Mouse (Mus musculus): ENCODE results near the gene Il4i1. TPM values are rescaled to one million over a fixed set of nuclear protein-coding genes. Genes with fewer than 3 reads are reported as not detected.

Gene Il4i1
- polyA plus RNA-seq (2015; fragmentation: Nextera tagmentation; extraction: Ambion mirVana): 1.9 and 2.3 TPM in 2 replicates

DNA sequence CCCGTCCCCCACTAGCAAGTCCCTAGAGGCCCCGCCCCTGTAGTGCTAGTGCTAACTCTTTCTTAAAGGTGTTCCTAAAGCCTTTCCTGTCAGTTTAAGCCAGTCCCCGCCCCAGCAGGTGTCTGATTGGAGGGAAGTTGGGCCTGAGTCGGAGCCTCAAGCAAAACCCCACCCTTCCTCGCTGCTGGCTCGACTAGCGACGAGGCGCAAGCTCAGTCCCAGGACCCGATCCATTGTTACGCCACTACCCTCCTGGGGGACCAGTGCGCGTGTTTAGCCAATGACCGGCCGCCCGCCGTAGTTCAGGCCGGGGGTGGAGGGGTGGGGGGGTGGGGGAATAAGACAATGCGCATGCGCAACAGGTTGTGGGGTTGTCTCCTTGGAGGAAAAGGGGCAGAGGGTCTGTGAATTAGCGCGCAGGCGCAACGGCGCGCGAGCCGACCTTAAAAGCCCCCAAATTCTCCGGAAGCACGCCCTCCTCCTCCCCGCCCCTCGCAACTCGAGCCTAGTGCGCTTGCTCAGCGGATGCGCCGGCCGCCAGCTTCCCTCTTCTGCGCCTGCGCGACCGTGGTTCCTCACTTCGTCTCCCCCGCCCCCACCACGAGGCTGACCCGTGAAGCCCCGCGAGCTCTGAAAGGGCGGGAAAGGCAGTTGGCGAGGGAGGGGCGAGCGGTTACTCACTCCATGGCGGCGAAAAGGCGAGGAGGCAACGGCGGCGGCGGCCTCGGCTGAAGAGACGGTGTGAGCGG lies at the start of gene Il4i1, which contains the start of gene Nup62:
TSS of gene Il4i1 (plus strand) at position 667 of the 749 bp plus-strand sequence.
TSS of gene Nup62 (plus strand) at position 368 of the 749 bp plus-strand sequence.
- under 1% methylated on average over 53 of the region's 62 CpGs for WGBS
- peak; percentile 99 for DNase-seq (ENCODE audit: low spot score)
- peak; percentile 95 for ATAC-seq

DNA sequence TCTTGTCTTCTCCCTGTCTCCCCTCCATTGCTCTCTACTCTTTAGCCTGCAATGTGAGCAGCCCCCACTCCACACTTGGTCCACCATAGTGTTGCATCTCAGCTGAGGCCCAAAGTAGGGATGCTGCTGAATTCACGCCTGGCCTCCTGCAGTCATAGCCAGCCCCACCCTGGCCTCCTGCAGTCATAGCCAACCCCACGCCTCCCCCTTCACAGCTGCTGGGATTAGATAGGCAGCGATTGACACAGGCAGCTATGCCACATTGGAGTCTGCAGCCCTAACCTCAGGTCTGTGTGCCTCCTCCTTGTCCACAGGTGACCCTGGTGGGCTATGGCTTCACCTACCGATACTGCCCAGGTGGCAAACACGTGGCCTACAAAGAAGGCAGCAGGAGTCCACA lies 48.1 kb upstream of the Il4i1 start:
- no peak overlapping the region for H3K27ac ChIP-seq (ENCODE audit: low read length)
- 82% methylated on average over 5 of the region's 5 CpGs for WGBS
- H3K4me3 ChIP-seq (ENCODE audit: low read depth, low read length): no peak overlapping the region
- H3K27me3 ChIP-seq (replicated peaks; ENCODE audit: insufficient read depth, low read length): no peaks in the 10 kb centered on the region
- peaks cover 67% of the 10 kb centered on the region for H3K36me3 ChIP-seq (ENCODE audit: insufficient read depth, low read length)
- no peak overlapping the region for H3K4me2 ChIP-seq (replicated peaks; ENCODE audit: low read depth, low read length)
- H3K9me3 ChIP-seq (ENCODE audit: low read length): no peaks in the 10 kb centered on the region
- H3K9ac ChIP-seq (replicated peaks; ENCODE audit: low read depth): no peak overlapping the region
- no peak for TF ChIP-seq CTCF (IDR thresholded peaks at IDR 0.05)
- TF ChIP-seq EP300 (IDR thresholded peaks at IDR 0.05): no peak
- ATAC-seq (no peak), DNase-seq (ENCODE audit: low spot score) (no peak)
- H3K4me1 ChIP-seq (ENCODE audit: insufficient read depth, low read depth, low read length): no peaks in the 10 kb centered on the region

More for the DNA sequence above, at the start of gene Il4i1, which contains the start of gene Nup62:
- Histone ChIP-seq H3K27me3 (replicated peaks; ENCODE audit: insufficient read depth, low read length) (no peaks in the 10 kb centered on the region), H3K27ac (ENCODE audit: low read length) (peak within 1 kb of the TSS; percentile 96), H3K4me1 (ENCODE audit: insufficient read depth, low read depth, low read length) (peaks cover 18% of the 10 kb centered on the region; the same call in 1 of the 2 replicates), H3K9me3 (ENCODE audit: low read length) (no peaks in the 10 kb centered on the region), H3K9ac (replicated peaks; ENCODE audit: low read depth) (peak within 1 kb of the TSS; percentile 82), H3K4me2 (replicated peaks; ENCODE audit: low read depth, low read length) (peak within 1 kb of the TSS; percentile 82), H3K36me3 (ENCODE audit: insufficient read depth, low read length) (no peaks in the 10 kb centered on the region; the same call in 1 of the 2 replicates), H3K4me3 (ENCODE audit: low read depth, low read length) (peak within 1 kb of the TSS; percentile 90)
- TF ChIP-seq CTCF (IDR thresholded peaks at IDR 0.05) (no peak), EP300 (IDR thresholded peaks at IDR 0.05) (no peak)

DNA sequence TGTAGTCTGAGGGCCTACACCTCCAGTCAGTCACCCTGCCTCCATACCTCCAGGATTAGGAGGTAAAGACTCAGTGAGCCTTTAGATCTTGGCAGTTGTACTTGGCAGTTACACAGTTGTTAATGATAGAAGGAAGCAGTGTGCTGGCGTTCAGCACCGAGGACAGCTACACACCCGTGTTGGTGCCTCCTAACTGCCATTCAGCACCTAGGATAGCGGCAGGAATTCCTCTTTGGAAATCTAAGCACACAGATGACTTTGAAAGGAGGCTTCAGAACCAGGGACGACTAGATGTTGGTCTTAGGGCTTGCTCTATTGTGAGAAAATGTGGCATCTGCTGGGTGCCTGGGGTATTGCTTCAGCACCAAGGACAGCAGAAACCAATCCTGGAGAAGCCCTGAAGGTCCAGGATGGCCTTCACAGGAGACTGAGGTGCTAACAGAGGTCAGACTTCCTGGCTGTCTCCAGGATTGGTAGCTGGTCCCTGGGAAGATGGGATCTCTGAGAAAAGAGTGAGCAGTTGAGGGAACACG lies 46.1 kb upstream of the Il4i1 start:
- Histone ChIP-seq H3K9ac (replicated peaks; ENCODE audit: low read depth) (no peak overlapping the region), H3K27me3 (replicated peaks; ENCODE audit: insufficient read depth, low read length) (no peaks in the 10 kb centered on the region), H3K27ac (ENCODE audit: low read length) (no peak overlapping the region), H3K36me3 (ENCODE audit: insufficient read depth, low read length) (peaks cover 58% of the 10 kb centered on the region), H3K4me3 (ENCODE audit: low read depth, low read length) (no peak overlapping the region), H3K4me1 (ENCODE audit: insufficient read depth, low read depth, low read length) (no peaks in the 10 kb centered on the region), H3K4me2 (replicated peaks; ENCODE audit: low read depth, low read length) (no peak overlapping the region), H3K9me3 (ENCODE audit: low read length) (no peaks in the 10 kb centered on the region)
- TF ChIP-seq CTCF (IDR thresholded peaks at IDR 0.05) (peak; percentile 43), EP300 (IDR thresholded peaks at IDR 0.05) (no peak)
- WGBS: 17% methylated on average over 6 of the region's 6 CpGs
- ATAC-seq: peak; percentile 38; the same call in 1 of the 2 replicates
- DNase-seq (ENCODE audit: low spot score): peak; percentile 84

DNA sequence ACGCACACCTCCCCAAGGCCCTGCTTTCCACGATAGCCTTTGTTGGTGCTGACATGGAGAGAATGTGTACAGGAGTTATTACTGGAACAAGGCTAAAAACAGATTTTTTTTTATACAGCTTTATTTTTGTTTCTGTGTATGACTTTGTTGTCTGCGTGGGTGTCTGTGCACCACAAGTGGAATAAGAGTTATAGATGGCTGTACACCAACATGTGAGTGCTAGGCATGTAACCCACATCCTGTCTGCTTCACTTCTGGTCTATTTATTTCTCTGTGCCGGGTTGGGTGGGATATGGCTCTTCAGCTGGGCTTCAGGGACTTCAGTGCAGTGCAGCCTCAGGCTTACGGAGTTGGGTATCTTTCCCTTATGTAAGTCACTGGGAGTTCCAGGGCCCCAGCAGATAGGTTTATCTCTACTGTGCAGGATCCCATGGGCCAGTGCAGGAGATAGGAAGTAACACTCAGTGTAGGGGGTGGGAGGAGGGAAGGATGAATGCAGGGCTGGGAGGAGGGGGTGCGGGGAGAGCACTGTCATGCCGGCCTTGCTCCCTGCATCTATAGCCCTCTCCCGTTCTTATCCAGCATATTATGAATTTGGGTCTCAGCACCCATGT lies 43.5 kb upstream of the Il4i1 start:
- Histone ChIP-seq H3K4me2 (replicated peaks; ENCODE audit: low read depth, low read length) (no peak overlapping the region), H3K27me3 (replicated peaks; ENCODE audit: insufficient read depth, low read length) (no peaks in the 10 kb centered on the region), H3K4me1 (ENCODE audit: insufficient read depth, low read depth, low read length) (no peaks in the 10 kb centered on the region), H3K4me3 (ENCODE audit: low read depth, low read length) (no peak overlapping the region), H3K36me3 (ENCODE audit: insufficient read depth, low read length) (peaks cover 47% of the 10 kb centered on the region; the same call in 1 of the 2 replicates), H3K9me3 (ENCODE audit: low read length) (no peaks in the 10 kb centered on the region), H3K27ac (ENCODE audit: low read length) (no peak overlapping the region), H3K9ac (replicated peaks; ENCODE audit: low read depth) (no peak overlapping the region)
- ATAC-seq (no peak), DNase-seq (ENCODE audit: low spot score) (no peak)
- TF ChIP-seq EP300 (IDR thresholded peaks at IDR 0.05) (no peak), CTCF (IDR thresholded peaks at IDR 0.05) (no peak)
- 88% methylated on average over 8 of the region's 8 CpGs for WGBS

DNA sequence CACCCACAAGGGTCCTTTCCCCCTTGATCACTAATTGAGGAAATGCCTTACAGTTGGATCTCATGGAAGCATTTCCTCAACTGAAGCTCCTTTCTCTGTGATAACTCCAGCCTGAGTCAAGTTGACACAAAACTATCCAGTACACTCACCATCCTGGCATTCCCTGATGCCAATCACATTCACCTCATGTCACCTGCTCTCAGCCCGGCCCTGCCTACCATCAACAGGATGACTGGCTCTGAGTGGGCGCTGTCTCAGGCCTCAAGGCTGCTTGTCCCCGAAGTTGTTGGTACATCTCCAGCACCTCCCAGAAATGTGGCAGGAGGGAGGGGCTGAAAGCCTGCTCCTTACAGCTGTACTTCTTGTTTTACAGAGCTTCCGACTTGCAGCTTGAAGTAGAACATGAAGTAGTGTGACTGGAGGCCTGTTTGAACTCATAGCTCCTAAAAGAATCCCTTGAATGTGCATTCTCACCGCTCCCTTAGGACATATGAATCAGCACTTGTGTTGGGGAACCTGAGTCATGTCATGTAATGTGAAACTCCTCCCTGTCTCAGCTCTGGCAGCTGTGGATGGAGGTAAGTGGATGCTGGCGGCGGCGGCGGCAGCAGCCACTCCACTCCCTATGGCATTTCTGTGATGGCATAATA lies 39.2 kb upstream of the Il4i1 start:
- H3K27ac ChIP-seq (ENCODE audit: low read length): no peak overlapping the region
- peaks cover 15% of the 10 kb centered on the region; the same call in 1 of the 2 replicates for H3K36me3 ChIP-seq (ENCODE audit: insufficient read depth, low read length)
- 78% methylated on average over 9 of the region's 9 CpGs for WGBS
- TF ChIP-seq CTCF (IDR thresholded peaks at IDR 0.05) (no peak), EP300 (IDR thresholded peaks at IDR 0.05) (peak; percentile 37; the same call in 1 of the 2 replicates)
- no peak overlapping the region for H3K9ac ChIP-seq (replicated peaks; ENCODE audit: low read depth)
- peak; percentile 38 for ATAC-seq
- no peaks in the 10 kb centered on the region for H3K27me3 ChIP-seq (replicated peaks; ENCODE audit: insufficient read depth, low read length)
- H3K4me1 ChIP-seq (ENCODE audit: insufficient read depth, low read depth, low read length): no peaks in the 10 kb centered on the region
- H3K9me3 ChIP-seq (ENCODE audit: low read length): no peaks in the 10 kb centered on the region
- no peak overlapping the region for H3K4me3 ChIP-seq (ENCODE audit: low read depth, low read length)
- no peak overlapping the region for H3K4me2 ChIP-seq (replicated peaks; ENCODE audit: low read depth, low read length)
- peak; percentile 5 for DNase-seq (ENCODE audit: low spot score)

DNA sequence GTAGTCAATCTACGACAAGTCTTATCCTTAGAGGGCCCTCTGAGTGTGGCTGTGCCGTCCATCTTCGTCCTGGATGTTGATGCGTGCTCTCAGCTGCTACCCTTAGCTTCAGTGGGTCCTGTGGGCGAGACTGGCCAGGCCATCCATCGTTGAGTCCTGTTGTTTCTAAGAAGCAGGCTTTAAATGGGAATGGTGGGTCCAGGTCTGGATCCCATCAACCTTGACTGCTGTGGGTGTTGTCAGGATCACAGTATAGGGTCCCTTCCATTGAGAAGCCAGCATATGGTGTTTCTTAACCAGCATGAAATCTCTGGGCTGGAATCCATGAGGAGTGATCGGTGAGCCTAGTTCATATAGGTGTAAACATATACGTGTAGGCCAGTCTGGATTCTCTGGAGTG lies 36.1 kb upstream of the Il4i1 start:
- no peaks in the 10 kb centered on the region for H3K4me1 ChIP-seq (ENCODE audit: insufficient read depth, low read depth, low read length)
- no peak overlapping the region for H3K9ac ChIP-seq (replicated peaks; ENCODE audit: low read depth)
- 79% methylated on average over 8 of the region's 8 CpGs for WGBS
- H3K36me3 ChIP-seq (ENCODE audit: insufficient read depth, low read length): peaks cover 9% of the 10 kb centered on the region; the same call in 1 of the 2 replicates
- no peak for TF ChIP-seq CTCF (IDR thresholded peaks at IDR 0.05)
- TF ChIP-seq EP300 (IDR thresholded peaks at IDR 0.05): no peak
- no peaks in the 10 kb centered on the region for H3K27me3 ChIP-seq (replicated peaks; ENCODE audit: insufficient read depth, low read length)
- H3K9me3 ChIP-seq (ENCODE audit: low read length): no peaks in the 10 kb centered on the region
- H3K4me2 ChIP-seq (replicated peaks; ENCODE audit: low read depth, low read length): no peak overlapping the region
- ATAC-seq (no peak), DNase-seq (ENCODE audit: low spot score) (no peak)
- H3K4me3 ChIP-seq (ENCODE audit: low read depth, low read length): no peak overlapping the region
- no peak overlapping the region for H3K27ac ChIP-seq (ENCODE audit: low read length)
